ENCODE assay signal across 32 mouse cellular contexts in genomic region chr10:81451365-81451745, GRCm38 (mm10). TPM values are rescaled to one million over a fixed set of nuclear protein-coding genes. Genes with fewer than 3 reads are reported as not detected.
DNase-seq lines count a peak whose midpoint lies in the region; ATAC-seq and TF ChIP-seq lines count a peak whose summit lies in the region.
"Had no signal": no experiment of that assay in that cellular context is flagged by ENCODE, and none has a peak within 500 bp of the region (broad histone marks: within the 10 kb centered on the region; RNA-seq: fewer than 3 reads in every experiment).

No protein-coding gene starts in this region.

- peaks cover 83% of the 10 kb centered on the region for H3K27me3 ChIP-seq in heart, embryonic 13.5 days (replicated peaks)
- H3K27me3 ChIP-seq in heart, adult 2 months (ENCODE audit: control insufficient read depth, insufficient read depth, low read length), result peaks cover 17% of the 10 kb centered on the region
- H3K27me3 ChIP-seq in midbrain, embryonic 10.5 days (ENCODE audit: low read depth, poor library complexity, severe bottlenecking), result peaks cover 64% of the 10 kb centered on the region
- H3K27me3 ChIP-seq in midbrain, postnatal 0 days (ENCODE audit: insufficient read depth, low read length), result peaks cover 40% of the 10 kb centered on the region
- H3K27me3 ChIP-seq in stomach, postnatal 0 days (ENCODE audit: control insufficient read depth, insufficient read depth, low read length), result peaks cover 5% of the 10 kb centered on the region; the same call in 1 of the 2 replicates

- no peak overlapping the region for H3K4me3 ChIP-seq in heart, embryonic 13.5 days
- no peak overlapping the region for H3K4me3 ChIP-seq in heart, adult 2 months
- H3K4me3 ChIP-seq in midbrain, embryonic 10.5 days, result no peak overlapping the region
- H3K4me3 ChIP-seq in midbrain, postnatal 0 days (ENCODE audit: low read depth, low read length), result no peak overlapping the region
- no peak overlapping the region for H3K4me3 ChIP-seq in stomach, postnatal 0 days (ENCODE audit: low read depth, low read length)
- H3K4me3 ChIP-seq: embryonic facial prominence, embryonic 12.5 days; heart, embryonic 10.5 days; liver, embryonic 15.5 days; lung, embryonic 15.5 days; neural tube, embryonic 15.5 days; stomach, embryonic 15.5 days had no signal

- no peak for TF ChIP-seq POLR2A in heart, adult 2 months (IDR thresholded peaks at IDR 0.05; ENCODE audit: insufficient read depth, low read depth, low read length)

- no peaks in the 10 kb centered on the region for H3K9me3 ChIP-seq in heart, embryonic 13.5 days
- no peaks in the 10 kb centered on the region for H3K9me3 ChIP-seq in midbrain, embryonic 10.5 days (replicated peaks)
- H3K9me3 ChIP-seq in midbrain, postnatal 0 days (ENCODE audit: low read length), result no peaks in the 10 kb centered on the region
- no peaks in the 10 kb centered on the region for H3K9me3 ChIP-seq in stomach, postnatal 0 days (ENCODE audit: control insufficient read depth, low read length)
- H3K9me3 ChIP-seq: embryonic facial prominence, embryonic 12.5 days; heart, embryonic 10.5 days; liver, embryonic 15.5 days; lung, embryonic 15.5 days; neural tube, embryonic 15.5 days; stomach, embryonic 15.5 days had no signal

- no peak for DNase-seq in heart, adult 2 months
- DNase-seq in midbrain, embryonic 10.5 days (ENCODE audit: low spot score), result peak; percentile 11
- DNase-seq in midbrain, postnatal 0 days (ENCODE audit: low spot score), result no peak
- peak; percentile 5 for DNase-seq in thymus, postnatal 4 days
- no peak for DNase-seq in thymus, postnatal 0 days (ENCODE audit: low spot score)
- DNase-seq in stomach, postnatal 0 days (ENCODE audit: low spot score), result peak; percentile 11
- DNase-seq in lung, postnatal 25 days (ENCODE audit: low spot score), result no peak
- DNase-seq: adrenal gland, adult 2 months; cerebellum, adult 11 months; cerebellum, adult 9-10 months; embryo, embryonic 11 days; kidney, adult 2 months; kidney, postnatal 4 days; layer of hippocampus, postnatal 36 days; left cerebral cortex, postnatal 4 days; lung, postnatal 36 days; retina, postnatal 1 day; right cerebral cortex, postnatal 25 days; thymus, adult 2 months had no signal

- no peaks in the 10 kb centered on the region for H3K36me3 ChIP-seq in heart, embryonic 13.5 days
- H3K36me3 ChIP-seq in heart, adult 2 months (ENCODE audit: control insufficient read depth, insufficient read depth, low read length), result no peaks in the 10 kb centered on the region
- no peaks in the 10 kb centered on the region for H3K36me3 ChIP-seq in midbrain, embryonic 10.5 days
- H3K36me3 ChIP-seq in midbrain, postnatal 0 days (ENCODE audit: insufficient read depth, low read length), result no peaks in the 10 kb centered on the region
- no peaks in the 10 kb centered on the region for H3K36me3 ChIP-seq in stomach, postnatal 0 days (ENCODE audit: control insufficient read depth, insufficient read depth, low read length)
- H3K36me3 ChIP-seq: embryonic facial prominence, embryonic 12.5 days; heart, embryonic 10.5 days; liver, embryonic 15.5 days; lung, embryonic 15.5 days; neural tube, embryonic 15.5 days; stomach, embryonic 15.5 days had no signal

- peaks cover 9% of the 10 kb centered on the region for H3K4me1 ChIP-seq in heart, embryonic 13.5 days
- no peaks in the 10 kb centered on the region for H3K4me1 ChIP-seq in heart, adult 2 months (ENCODE audit: control insufficient read depth, insufficient read depth, low read length)
- H3K4me1 ChIP-seq in midbrain, embryonic 10.5 days, result peaks cover 7% of the 10 kb centered on the region; the same call in 1 of the 2 replicates
- no peaks in the 10 kb centered on the region for H3K4me1 ChIP-seq in midbrain, postnatal 0 days (ENCODE audit: insufficient read depth, low read length)
- no peaks in the 10 kb centered on the region for H3K4me1 ChIP-seq in stomach, postnatal 0 days (replicated peaks; ENCODE audit: control insufficient read depth, insufficient read depth)
- H3K4me1 ChIP-seq: embryonic facial prominence, embryonic 12.5 days; stomach, embryonic 15.5 days had no signal

- TF ChIP-seq EP300 in heart, adult 2 months (IDR thresholded peaks at IDR 0.05; ENCODE audit: insufficient read depth, low read depth, low read length), result no peak
- TF ChIP-seq EP300 in stomach, postnatal 0 days (optimal IDR thresholded peaks at IDR 0.05), result no peak

- no peak for ATAC-seq in heart, embryonic 13.5 days (ENCODE audit: extremely low read depth, insufficient number of reproducible peaks, low FRiP score, low TSS enrichment)
- ATAC-seq in midbrain, postnatal 0 days (ENCODE audit: low FRiP score), result no peak
- no peak for ATAC-seq in stomach, postnatal 0 days (ENCODE audit: low FRiP score, low TSS enrichment)
- ATAC-seq: activated CD4-positive, CD25-positive, alpha-beta regulatory T cell, adult 4 months; forebrain, embryonic 14.5 days; hindbrain, embryonic 16.5 days had no signal

- no peak for TF ChIP-seq CTCF in heart, adult 2 months (IDR thresholded peaks at IDR 0.05)
- TF ChIP-seq CTCF in midbrain, postnatal 0 days (IDR thresholded peaks at IDR 0.05), result no peak
- TF ChIP-seq CTCF in stomach, postnatal 0 days (IDR thresholded peaks at IDR 0.05; ENCODE audit: low read depth), result no peak

- H3K9ac ChIP-seq in heart, embryonic 13.5 days, result 0 out of 2 replicates have a peak overlapping the region, but pooled peaks have one; percentile 28
- no peak overlapping the region for H3K9ac ChIP-seq in heart, adult 2 months (ENCODE audit: low read depth, low read length)
- H3K9ac ChIP-seq in midbrain, postnatal 0 days (replicated peaks; ENCODE audit: low read length, poor library complexity, severe bottlenecking), result no peak overlapping the region; the same call in 1 of the 2 replicates
- no peak overlapping the region for H3K9ac ChIP-seq in stomach, postnatal 0 days (ENCODE audit: low read length)
- H3K9ac ChIP-seq: embryonic facial prominence, embryonic 12.5 days; liver, embryonic 15.5 days; lung, embryonic 15.5 days; neural tube, embryonic 15.5 days; stomach, embryonic 15.5 days had no signal

- 37% methylated on average over 6 of the region's 6 CpGs for WGBS in heart, embryonic 13.5 days
- WGBS in heart, adult 2 months, result 24% methylated on average over 6 of the region's 6 CpGs
- 73% methylated on average over 6 of the region's 6 CpGs for WGBS in midbrain, embryonic 10.5 days
- whole genome bisulfite sequencing in midbrain, postnatal 0 days, result 74% methylated on average over 6 of the region's 6 CpGs
- 60% methylated on average over 6 of the region's 6 CpGs for WGBS in stomach, postnatal 0 days

- no peak overlapping the region for H3K4me2 ChIP-seq in heart, embryonic 13.5 days
- H3K4me2 ChIP-seq in midbrain, postnatal 0 days (ENCODE audit: low read depth, low read length, poor library complexity, severe bottlenecking), result no peak overlapping the region
- no peak overlapping the region for H3K4me2 ChIP-seq in stomach, postnatal 0 days (replicated peaks; ENCODE audit: low read depth)
- H3K4me2 ChIP-seq: embryonic facial prominence, embryonic 12.5 days; liver, embryonic 15.5 days; lung, embryonic 15.5 days; neural tube, embryonic 15.5 days; stomach, embryonic 15.5 days had no signal

- intact Hi-C loops in heart, adult 2 months (cut with DNase I), result loop anchor here (5.0 kb wide), 1 partner anchor 164 kb away; no protein-coding TSS in a partner anchor

- no peaks in the 10 kb centered on the region for H3K79me2 ChIP-seq in heart, adult 2 months (replicated peaks; ENCODE audit: control insufficient read depth, insufficient read depth, low read length)

- no peak overlapping the region for H3K27ac ChIP-seq in heart, embryonic 13.5 days (replicated peaks)
- no peak overlapping the region for H3K27ac ChIP-seq in heart, adult 2 months
- no peak overlapping the region for H3K27ac ChIP-seq in midbrain, embryonic 10.5 days (replicated peaks)
- H3K27ac ChIP-seq in midbrain, postnatal 0 days (ENCODE audit: low read depth, low read length), result no peak overlapping the region
- H3K27ac ChIP-seq in stomach, postnatal 0 days (replicated peaks), result no peak overlapping the region
- H3K27ac ChIP-seq: embryonic facial prominence, embryonic 12.5 days; heart, embryonic 10.5 days; liver, embryonic 15.5 days; lung, embryonic 15.5 days; neural tube, embryonic 15.5 days; stomach, embryonic 15.5 days had no signal

RNA-seq across cellular contexts. Expression of gene Nfic, which starts 4.1 kb away (rescaled TPM):
- 56.6 and 57.4 TPM in 2 replicates for polyA plus RNA-seq in heart, embryonic 13.5 days (2015; fragmentation: Nextera tagmentation; extraction: Ambion mirVana)
- 100 to 1,000 TPM in 1 of 2 experiments, 10 to 100 TPM in 1; 94.2 to 104 TPM for total RNA-seq in heart, adult 2 months (2021)
- polyA plus RNA-seq in heart, adult 2 months (2012; rRNA removed), result 59.9 and 80.1 TPM in 2 replicates
- 8.7 and 11.7 TPM in 2 replicates for polyA plus RNA-seq in midbrain, embryonic 10.5 days (2016; fragmentation: Nextera tagmentation; extraction: Ambion mirVana)
- 16.2 and 17.4 TPM in 2 replicates for total RNA-seq in midbrain, postnatal 0 days (2014; rRNA removed)
- 19.1 and 21.3 TPM in 2 replicates for polyA plus RNA-seq in midbrain, postnatal 0 days (2015; fragmentation: Nextera tagmentation; extraction: Ambion mirVana)
- polyA plus RNA-seq in thymus, postnatal 0 days (2015; fragmentation: Nextera tagmentation; extraction: Ambion mirVana), result 21.5 and 21.9 TPM in 2 replicates
- polyA plus RNA-seq in stomach, postnatal 0 days (2015; fragmentation: Nextera tagmentation; extraction: Ambion mirVana), result 40.4 and 42.4 TPM in 2 replicates

RNA-seq across cellular contexts. Expression of gene Celf5, which starts 31.2 kb away (rescaled TPM):
- polyA plus RNA-seq in heart, embryonic 13.5 days (2015; fragmentation: Nextera tagmentation; extraction: Ambion mirVana), result 0.15 and 0.16 TPM in 2 replicates
- under 1 TPM in 1 of 2 experiments, not detected in 1; 0.16 TPM for total RNA-seq in heart, adult 2 months (2021)
- 0.39 and 0.73 TPM in 2 replicates for polyA plus RNA-seq in heart, adult 2 months (2012; rRNA removed)
- 5.0 and 10.8 TPM in 2 replicates for polyA plus RNA-seq in midbrain, embryonic 10.5 days (2016; fragmentation: Nextera tagmentation; extraction: Ambion mirVana)
- total RNA-seq in midbrain, postnatal 0 days (2014; rRNA removed), result 142 and 206 TPM in 2 replicates
- 61.5 and 74.0 TPM in 2 replicates for polyA plus RNA-seq in midbrain, postnatal 0 days (2015; fragmentation: Nextera tagmentation; extraction: Ambion mirVana)
- polyA plus RNA-seq in thymus, postnatal 0 days (2015; fragmentation: Nextera tagmentation; extraction: Ambion mirVana), result 0.04 and 0.25 TPM in 2 replicates
- 0.62 TPM in 2 replicates for polyA plus RNA-seq in stomach, postnatal 0 days (2015; fragmentation: Nextera tagmentation; extraction: Ambion mirVana)
- total RNA-seq: gastrocnemius, postnatal 36 days; liver, adult 2 months; megakaryocyte, adult 5-6 weeks had no signal
- polyA plus RNA-seq: liver, adult 2 months; liver, embryonic 15.5 days had no signal

RNA-seq across cellular contexts. Expression of gene Ncln, which starts 44.8 kb away (rescaled TPM):
- polyA plus RNA-seq in heart, embryonic 13.5 days (2015; fragmentation: Nextera tagmentation; extraction: Ambion mirVana), result 51.7 and 53.8 TPM in 2 replicates
- 10 to 100 TPM; 68.6 to 74.2 TPM for total RNA-seq in heart, adult 2 months (2021)
- polyA plus RNA-seq in heart, adult 2 months (2012; rRNA removed), result 107 and 116 TPM in 2 replicates
- polyA plus RNA-seq in midbrain, embryonic 10.5 days (2016; fragmentation: Nextera tagmentation; extraction: Ambion mirVana), result 84.5 and 87.5 TPM in 2 replicates
- total RNA-seq in midbrain, postnatal 0 days (2014; rRNA removed), result 83.0 and 93.1 TPM in 2 replicates
- 58.1 and 63.3 TPM in 2 replicates for polyA plus RNA-seq in midbrain, postnatal 0 days (2015; fragmentation: Nextera tagmentation; extraction: Ambion mirVana)
- polyA plus RNA-seq in thymus, postnatal 0 days (2015; fragmentation: Nextera tagmentation; extraction: Ambion mirVana), result 39.4 and 45.5 TPM in 2 replicates
- polyA plus RNA-seq in stomach, postnatal 0 days (2015; fragmentation: Nextera tagmentation; extraction: Ambion mirVana), result 37.0 and 38.3 TPM in 2 replicates

RNA-seq across cellular contexts. Expression of gene S1pr4, which starts 48.6 kb away (rescaled TPM):
- polyA plus RNA-seq in heart, embryonic 13.5 days (2015; fragmentation: Nextera tagmentation; extraction: Ambion mirVana), result 0.53 and 0.62 TPM in 2 replicates
- 1 to 10 TPM in 1 of 2 experiments, under 1 TPM in 1; 0.81 to 1.1 TPM for total RNA-seq in heart, adult 2 months (2021)
- polyA plus RNA-seq in heart, adult 2 months (2012; rRNA removed), result 2.0 and 3.1 TPM in 2 replicates
- polyA plus RNA-seq in midbrain, embryonic 10.5 days (2016; fragmentation: Nextera tagmentation; extraction: Ambion mirVana), result 0.37 and 0.89 TPM in 2 replicates
- 0.09 and 0.16 TPM in 2 replicates for total RNA-seq in midbrain, postnatal 0 days (2014; rRNA removed)
- 0.40 and 0.41 TPM in 2 replicates for polyA plus RNA-seq in midbrain, postnatal 0 days (2015; fragmentation: Nextera tagmentation; extraction: Ambion mirVana)
- 22.2 and 25.6 TPM in 2 replicates for polyA plus RNA-seq in thymus, postnatal 0 days (2015; fragmentation: Nextera tagmentation; extraction: Ambion mirVana)
- polyA plus RNA-seq in stomach, postnatal 0 days (2015; fragmentation: Nextera tagmentation; extraction: Ambion mirVana), result 1.0 and 1.5 TPM in 2 replicates

RNA-seq across cellular contexts. Expression of gene Smim24, which starts 58.5 kb away (rescaled TPM):
- polyA plus RNA-seq in heart, embryonic 13.5 days (2015; fragmentation: Nextera tagmentation; extraction: Ambion mirVana), result 2.7 and 3.1 TPM in 2 replicates
- total RNA-seq in heart, adult 2 months (2021), result 1 to 10 TPM; 2.0 to 2.3 TPM
- polyA plus RNA-seq in heart, adult 2 months (2012; rRNA removed), result 8.3 and 8.6 TPM in 2 replicates
- polyA plus RNA-seq in midbrain, embryonic 10.5 days (2016; fragmentation: Nextera tagmentation; extraction: Ambion mirVana), result 1.7 and 2.3 TPM in 2 replicates
- total RNA-seq in midbrain, postnatal 0 days (2014; rRNA removed), result 1.5 and 1.7 TPM in 2 replicates
- polyA plus RNA-seq in midbrain, postnatal 0 days (2015; fragmentation: Nextera tagmentation; extraction: Ambion mirVana), result 1.1 and 2.0 TPM in 2 replicates
- 12.5 and 14.0 TPM in 2 replicates for polyA plus RNA-seq in thymus, postnatal 0 days (2015; fragmentation: Nextera tagmentation; extraction: Ambion mirVana)
- polyA plus RNA-seq in stomach, postnatal 0 days (2015; fragmentation: Nextera tagmentation; extraction: Ambion mirVana), result 205 and 239 TPM in 2 replicates

Comparison
In these comparisons a context has a peak if more than half of its experiments do, and no peak if none do; other contexts are left out.
1. DNase-seq: peak in midbrain, embryonic 10.5 days (single experiment), thymus, postnatal 4 days (single experiment) and stomach, postnatal 0 days (single experiment); none in heart, adult 2 months (0 of 2), midbrain, postnatal 0 days (single experiment), thymus, postnatal 0 days (single experiment) and lung, postnatal 25 days (single experiment).